ENCODE assay signal across 24 mouse cellular contexts in the genomic region with DNA sequence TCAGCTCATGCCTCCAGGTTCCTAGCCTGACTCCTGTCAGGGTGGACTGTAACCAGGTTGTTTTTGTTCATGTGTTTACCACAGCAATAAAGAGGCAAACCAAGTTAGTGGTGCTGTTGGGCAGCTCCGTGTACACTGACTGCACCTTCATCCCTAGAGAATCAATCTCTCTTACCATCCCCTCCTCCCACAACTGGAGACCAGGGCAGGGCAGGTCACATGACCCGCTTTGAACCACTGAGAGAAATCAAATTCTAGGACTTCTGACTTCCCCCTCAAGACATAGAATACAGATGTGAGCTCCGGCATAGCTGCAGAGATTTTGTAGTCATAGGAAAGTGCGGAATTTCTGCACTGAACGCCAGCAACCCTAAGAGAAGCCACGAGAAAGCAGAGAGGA. TPM values are rescaled to one million over a fixed set of nuclear protein-coding genes. Genes with fewer than 3 reads are reported as not detected.
DNase-seq lines count a peak whose midpoint lies in the region; ATAC-seq and TF ChIP-seq lines count a peak whose summit lies in the region.
"Had no signal": no experiment of that assay in that cellular context is flagged by ENCODE, and none has a peak within 500 bp of the region (broad histone marks: within the 10 kb centered on the region; RNA-seq: fewer than 3 reads in every experiment).

No protein-coding gene starts in this region.

- ATAC-seq in forebrain, embryonic 11.5 days (replicated peaks; ENCODE audit: low FRiP score): no peak
- ATAC-seq in forebrain, embryonic 15.5 days (replicated peaks): no peak
- no peak; the same call in 1 of the 2 replicates for ATAC-seq in heart, embryonic 11.5 days (replicated peaks; ENCODE audit: insufficient number of reproducible peaks, low FRiP score, low TSS enrichment)
- ATAC-seq: CD4-positive, CD25-positive, alpha-beta regulatory T cell, adult 4 months; forebrain, embryonic 14.5 days; forebrain, postnatal 0 days had no signal

- TF ChIP-seq CTCF in MEL (IDR thresholded peaks at IDR 0.05 in 2 of 3, conservative IDR thresholded peaks at IDR 0.05 in 1 of 3; ENCODE audit: control insufficient read depth in 1 of 3, insufficient read depth in 1 of 3, low read depth in 2 of 3, low read length in 3 of 3, poor library complexity in 1 of 3, severe bottlenecking in 1 of 3): no peak

- H3K79me2 ChIP-seq in MEL (ENCODE audit: control insufficient read depth, insufficient read depth, low read length, poor library complexity): no peaks in the 10 kb centered on the region
- H3K79me2 ChIP-seq in myocyte (ENCODE audit: control insufficient read depth, insufficient read depth): no peaks in the 10 kb centered on the region

- H3K9ac ChIP-seq in forebrain, embryonic 11.5 days (ENCODE audit: low read length): no peak overlapping the region
- H3K9ac ChIP-seq in forebrain, embryonic 15.5 days (replicated peaks): no peak overlapping the region
- H3K9ac ChIP-seq in heart, embryonic 11.5 days (ENCODE audit: low read depth, low read length): no peak overlapping the region
- H3K9ac ChIP-seq in MEL (ENCODE audit: control insufficient read depth, low read depth, low read length, poor library complexity, severe bottlenecking): no peak overlapping the region
- H3K9ac ChIP-seq: embryonic facial prominence, embryonic 12.5 days; forebrain, embryonic 12.5 days; forebrain, postnatal 0 days had no signal

- TF ChIP-seq EP300 in MEL (IDR thresholded peaks at IDR 0.05; ENCODE audit: low read depth in 1 of 2, low read length in 2 of 2): no peak

- H3K27ac ChIP-seq in forebrain, embryonic 11.5 days (ENCODE audit: low read depth, low read length): no peak overlapping the region
- H3K27ac ChIP-seq in forebrain, embryonic 15.5 days (replicated peaks): no peak overlapping the region
- peak overlapping the region; percentile 78; the same call in 1 of the 2 replicates for H3K27ac ChIP-seq in heart, embryonic 10.5 days
- no peak overlapping the region for H3K27ac ChIP-seq in heart, embryonic 11.5 days (ENCODE audit: low read depth, low read length)
- H3K27ac ChIP-seq in MEL (ENCODE audit: control insufficient read depth, low read depth, low read length): no peak overlapping the region
- H3K27ac ChIP-seq: embryonic facial prominence, embryonic 12.5 days; forebrain, embryonic 12.5 days had no signal

- TF ChIP-seq POLR2A in MEL (IDR thresholded peaks at IDR 0.05; ENCODE audit: control insufficient read depth in 1 of 2, insufficient read depth in 1 of 2, low read depth in 1 of 2, low read length in 2 of 2, poor library complexity in 1 of 2): no peak
- TF ChIP-seq POLR2A in myocyte (IDR thresholded peaks at IDR 0.05; ENCODE audit: insufficient read length, low read depth): no peak

- no peak overlapping the region for H3K4me3 ChIP-seq in forebrain, embryonic 11.5 days (ENCODE audit: low read depth, low read length)
- H3K4me3 ChIP-seq in forebrain, embryonic 15.5 days: no peak overlapping the region
- H3K4me3 ChIP-seq in heart, embryonic 10.5 days: no peak overlapping the region
- H3K4me3 ChIP-seq in heart, embryonic 11.5 days (ENCODE audit: low read depth, low read length): no peak overlapping the region
- H3K4me3 ChIP-seq in MEL (ENCODE audit: control insufficient read depth in 1 of 2, insufficient read depth in 1 of 2, low read depth in 2 of 2, low read length in 2 of 2) (no peak overlapping the region), myocyte (no peak overlapping the region)
- H3K4me3 ChIP-seq: embryonic facial prominence, embryonic 12.5 days; forebrain, embryonic 12.5 days had no signal

- 80% methylated on average over 6 of the region's 6 CpGs for WGBS in forebrain, embryonic 11.5 days
- 83% methylated on average over 6 of the region's 6 CpGs for WGBS in forebrain, embryonic 15.5 days
- WGBS in heart, embryonic 10.5 days: 72% methylated on average over 6 of the region's 6 CpGs
- 73% methylated on average over 6 of the region's 6 CpGs for WGBS in heart, embryonic 11.5 days (ENCODE audit: insufficient replicate concordance)

- TF ChIP-seq RAD21 in MEL (IDR thresholded peaks at IDR 0.05; ENCODE audit: low read depth, low read length): no peak

- no peaks in the 10 kb centered on the region for H3K36me3 ChIP-seq in forebrain, embryonic 11.5 days (ENCODE audit: control insufficient read depth, insufficient read depth, low read length)
- no peaks in the 10 kb centered on the region for H3K36me3 ChIP-seq in forebrain, embryonic 15.5 days
- no peaks in the 10 kb centered on the region for H3K36me3 ChIP-seq in heart, embryonic 10.5 days
- no peaks in the 10 kb centered on the region for H3K36me3 ChIP-seq in heart, embryonic 11.5 days (ENCODE audit: control insufficient read depth, insufficient read depth, low read length)
- peaks cover 0 to 4% of the 10 kb centered on the region in 2 experiments; a peak in 2 of 4 replicates for H3K36me3 ChIP-seq in MEL (ENCODE audit: control insufficient read depth in 1 of 2, insufficient read depth in 2 of 2, low read length in 2 of 2)
- no peaks in the 10 kb centered on the region for H3K36me3 ChIP-seq in myocyte (ENCODE audit: control insufficient read depth, insufficient read depth)
- H3K36me3 ChIP-seq: embryonic facial prominence, embryonic 10.5 days; embryonic facial prominence, embryonic 12.5 days; forebrain, embryonic 12.5 days had no signal

- H3K9me3 ChIP-seq in forebrain, embryonic 11.5 days (ENCODE audit: control insufficient read depth, low read length): no peaks in the 10 kb centered on the region
- H3K9me3 ChIP-seq in forebrain, embryonic 15.5 days: no peaks in the 10 kb centered on the region
- H3K9me3 ChIP-seq in heart, embryonic 10.5 days: no peaks in the 10 kb centered on the region
- no peaks in the 10 kb centered on the region for H3K9me3 ChIP-seq in heart, embryonic 11.5 days (replicated peaks; ENCODE audit: control insufficient read depth, low read length)
- H3K9me3 ChIP-seq in MEL (replicated peaks; ENCODE audit: insufficient read depth, low read length): no peaks in the 10 kb centered on the region
- H3K9me3 ChIP-seq: embryonic facial prominence, embryonic 10.5 days; embryonic facial prominence, embryonic 12.5 days; forebrain, embryonic 12.5 days had no signal

- H3K27me3 ChIP-seq in forebrain, embryonic 11.5 days (ENCODE audit: control insufficient read depth, insufficient read depth, low read length): no peaks in the 10 kb centered on the region
- no peaks in the 10 kb centered on the region for H3K27me3 ChIP-seq in forebrain, embryonic 15.5 days
- peaks cover 4% of the 10 kb centered on the region; the same call in 1 of the 2 replicates for H3K27me3 ChIP-seq in heart, embryonic 10.5 days (ENCODE audit: insufficient read depth, poor library complexity, severe bottlenecking)
- peaks cover 3% of the 10 kb centered on the region for H3K27me3 ChIP-seq in heart, embryonic 11.5 days (ENCODE audit: control insufficient read depth, insufficient read depth, low read length)
- no peaks in the 10 kb centered on the region for H3K27me3 ChIP-seq in MEL (ENCODE audit: control insufficient read depth in 1 of 2, insufficient read depth in 2 of 2, low read length in 2 of 2)
- peaks cover 12% of the 10 kb centered on the region for H3K27me3 ChIP-seq in myocyte (ENCODE audit: control insufficient read depth, insufficient read depth, insufficient read length)
- H3K27me3 ChIP-seq: CH12.LX; embryonic facial prominence, embryonic 12.5 days; forebrain, embryonic 12.5 days had no signal

- no peak overlapping the region for H3K4me2 ChIP-seq in forebrain, embryonic 11.5 days (ENCODE audit: low read depth, low read length, severe bottlenecking)
- no peak overlapping the region for H3K4me2 ChIP-seq in forebrain, embryonic 15.5 days (replicated peaks)
- H3K4me2 ChIP-seq in heart, embryonic 11.5 days: no peak overlapping the region
- no peak overlapping the region for H3K4me2 ChIP-seq in myocyte (ENCODE audit: low read depth)
- H3K4me2 ChIP-seq: embryonic facial prominence, embryonic 12.5 days; forebrain, embryonic 12.5 days had no signal

- H3K4me1 ChIP-seq in forebrain, embryonic 11.5 days (replicated peaks; ENCODE audit: control insufficient read depth, insufficient read depth, low read length): no peaks in the 10 kb centered on the region
- H3K4me1 ChIP-seq in forebrain, embryonic 15.5 days: peaks cover 6% of the 10 kb centered on the region; the same call in 1 of the 2 replicates
- H3K4me1 ChIP-seq in heart, embryonic 10.5 days: peaks cover 57% of the 10 kb centered on the region
- peaks cover 43% of the 10 kb centered on the region for H3K4me1 ChIP-seq in heart, embryonic 11.5 days (ENCODE audit: control insufficient read depth, insufficient read depth, low read length)
- peaks cover 7 to 10% of the 10 kb centered on the region in 2 experiments for H3K4me1 ChIP-seq in MEL (ENCODE audit: control insufficient read depth in 1 of 2, insufficient read depth in 2 of 2, low read length in 2 of 2)

- DNase-seq in forebrain, embryonic 11.5 days (ENCODE audit: low spot score): peak; percentile 38
- DNase-seq in heart, embryonic 10.5 days (ENCODE audit: low spot score): peak; percentile 50
- no peak for DNase-seq in MEL (ENCODE audit: low read depth, low spot score)
- no peak for DNase-seq in gastrocnemius, postnatal 4 days (ENCODE audit: low spot score in 2 of 2)
- DNase-seq: adrenal gland, adult 2 months; adrenal gland, postnatal 10 days; adrenal gland, postnatal 25 days; B cell, adult 2 months; cerebellum, adult 11 months; cerebellum, adult 2 months; cerebellum, adult 9-10 months; cerebellum, postnatal 10 days; cerebellum, postnatal 25 days; forebrain, postnatal 0 days had no signal

- no peak overlapping the region for H3ac ChIP-seq in myocyte (ENCODE audit: control insufficient read depth, insufficient read length)

TF ChIP-seq in MEL, 35 proteins besides CTCF, POLR2A, EP300 and RAD21:
- no peak for TF ChIP-seq ZKSCAN1 (IDR thresholded peaks at IDR 0.05; ENCODE audit: low read depth, low read length)
- peak; percentile 52; the same call in 1 of the 2 replicates for TF ChIP-seq USF1 (IDR thresholded peaks at IDR 0.05; ENCODE audit: low read depth, low read length)

TF ChIP-seq in myocyte, 11 proteins besides CTCF, POLR2A, EP300 and RAD21:
- TF ChIP-seq MAX (IDR thresholded peaks at IDR 0.05; ENCODE audit: low read depth) (no peak), MYOG (IDR thresholded peaks at IDR 0.05; ENCODE audit: control insufficient read depth in 1 of 3, insufficient read depth in 1 of 3, insufficient read length in 2 of 3, low read depth in 2 of 3) (no peak), USF1 (IDR thresholded peaks at IDR 0.05; ENCODE audit: low read depth) (peak; percentile 3)

RNA-seq across cellular contexts. Expression of a gene that starts 14.9 kb away (rescaled TPM):
- 6.3 and 7.1 TPM in 2 replicates for polyA plus RNA-seq in forebrain, embryonic 11.5 days (2014; fragmentation: Nextera tagmentation; extraction: Ambion mirVana)
- polyA plus RNA-seq in forebrain, embryonic 15.5 days (2015; fragmentation: Nextera tagmentation; extraction: Ambion mirVana): 1.6 and 2.4 TPM in 2 replicates
- polyA plus RNA-seq in heart, embryonic 10.5 days (2016; fragmentation: Nextera tagmentation; extraction: Ambion mirVana): 8.3 and 8.9 TPM in 2 replicates
- 8.3 and 9.9 TPM in 2 replicates for polyA plus RNA-seq in heart, embryonic 11.5 days (2014; fragmentation: Nextera tagmentation; extraction: Ambion mirVana)
- total RNA-seq in MEL (2012; rRNA removed): 0.19 and 0.39 TPM in 2 replicates
- under 1 TPM in 1 of 2 experiments, not detected in 1; 0.21 TPM for polyA plus RNA-seq in MEL (2012; ENCODE audit: insufficient read depth in 1 of 2, insufficient read length in 2 of 2, low read depth in 1 of 2, low replicate concordance in 2 of 2, missing spikeins in 1 of 2)
- 0.14 TPM for polyA plus RNA-seq in myocyte (2012; fragmentation: generic; extraction: Trizol)
- 10 to 100 TPM; 30.6 to 38.2 TPM for total RNA-seq in gastrocnemius, postnatal 4 days (2021)
- total RNA-seq: CH12.LX had no signal
- polyA plus RNA-seq: G1E had no signal

Comparison
In these comparisons a context has a peak if more than half of its experiments do, and no peak if none do; other contexts are left out.
1. DNase-seq: peak in forebrain, embryonic 11.5 days (single experiment) and heart, embryonic 10.5 days (single experiment); none in MEL (single experiment) and gastrocnemius, postnatal 4 days (0 of 2).